Comparison of ENCODE assay signal across 30 mouse cellular contexts in genomic region chr3:79379255-79379836, GRCm38 (mm10). TPM values are rescaled to one million over a fixed set of nuclear protein-coding genes. Genes with fewer than 3 reads are reported as not detected.
DNase-seq lines count a peak whose midpoint lies in the region; ATAC-seq and TF ChIP-seq lines count a peak whose summit lies in the region.
"Had no signal": no experiment of that assay in that cellular context is flagged by ENCODE, and none has a peak within 500 bp of the region (broad histone marks: within the 10 kb centered on the region; RNA-seq: fewer than 3 reads in every experiment).

No protein-coding gene starts in this region.

- TF ChIP-seq EP300 in liver, postnatal 0 days (IDR thresholded peaks at IDR 0.05; ENCODE audit: low read depth), result no peak

- no peak for TF ChIP-seq CTCF in liver, postnatal 0 days (IDR thresholded peaks at IDR 0.05; ENCODE audit: low read depth)
- no peak for TF ChIP-seq CTCF in cerebellum, adult 2 months (IDR thresholded peaks at IDR 0.05; ENCODE audit: borderline replicate concordance, insufficient read depth, low read depth, low read length)

- H3K27ac ChIP-seq in liver, postnatal 0 days (ENCODE audit: low read depth), result peak overlapping the region; percentile 87
- H3K27ac ChIP-seq in liver, embryonic 12.5 days, result no peak overlapping the region
- H3K27ac ChIP-seq in cerebellum, adult 2 months (ENCODE audit: insufficient read depth, low read length), result no peak overlapping the region
- H3K27ac ChIP-seq: embryonic facial prominence, embryonic 13.5 days; forebrain, embryonic 10.5 days; gastrocnemius, adult 2 months; heart, embryonic 13.5 days; hindbrain, embryonic 10.5 days; hindbrain, embryonic 15.5 days; kidney, embryonic 15.5 days; liver, embryonic 13.5 days; stomach, embryonic 15.5 days had no signal

- H3K36me3 ChIP-seq in liver, postnatal 0 days (replicated peaks; ENCODE audit: insufficient read depth, low read length), result no peaks in the 10 kb centered on the region
- H3K36me3 ChIP-seq in liver, embryonic 12.5 days, result no peaks in the 10 kb centered on the region
- H3K36me3 ChIP-seq: embryonic facial prominence, embryonic 13.5 days; forebrain, embryonic 10.5 days; G1E; heart, embryonic 13.5 days; hindbrain, embryonic 10.5 days; hindbrain, embryonic 15.5 days; kidney, embryonic 15.5 days; liver, embryonic 13.5 days; stomach, embryonic 15.5 days had no signal

- WGBS in liver, postnatal 0 days (ENCODE audit: insufficient replicate concordance), result 64% methylated on average over 14 of the region's 14 CpGs
- WGBS in liver, embryonic 12.5 days (ENCODE audit: insufficient replicate concordance), result 69% methylated on average over 14 of the region's 14 CpGs
- WGBS in cerebellum, adult 2 months, result 49% methylated on average over 14 of the region's 14 CpGs

- no peak overlapping the region for H3K4me3 ChIP-seq in liver, postnatal 0 days (ENCODE audit: low read depth, low read length)
- no peak overlapping the region for H3K4me3 ChIP-seq in liver, embryonic 12.5 days
- H3K4me3 ChIP-seq in cerebellum, adult 2 months (replicated peaks; ENCODE audit: insufficient read depth, low read depth, low read length), result peak overlapping the region; percentile 32
- H3K4me3 ChIP-seq: embryonic facial prominence, embryonic 13.5 days; forebrain, embryonic 10.5 days; gastrocnemius, adult 2 months; heart, embryonic 13.5 days; hindbrain, embryonic 10.5 days; hindbrain, embryonic 15.5 days; kidney, embryonic 15.5 days; liver, embryonic 13.5 days; stomach, embryonic 15.5 days had no signal

- H3K4me1 ChIP-seq in liver, postnatal 0 days (ENCODE audit: insufficient read depth), result peaks cover 4% of the 10 kb centered on the region; the same call in 1 of the 2 replicates
- no peaks in the 10 kb centered on the region for H3K4me1 ChIP-seq in liver, embryonic 12.5 days
- H3K4me1 ChIP-seq in cerebellum, adult 2 months (ENCODE audit: control insufficient read depth, insufficient read depth, low read length), result peaks cover 6% of the 10 kb centered on the region
- H3K4me1 ChIP-seq: embryonic facial prominence, embryonic 13.5 days; heart, embryonic 13.5 days; hindbrain, embryonic 10.5 days; hindbrain, embryonic 15.5 days; liver, embryonic 13.5 days; stomach, embryonic 15.5 days had no signal

- DNase-seq in cerebellum, adult 11 months, result peak; percentile 3
- DNase-seq in cerebellum, postnatal 10 days, result no peak
- DNase-seq in liver, postnatal 0 days, result no peak
- DNase-seq in cerebellum, adult 2 months, result peak; percentile 25
- peak; percentile 8 to 14 for DNase-seq in cerebellum, postnatal 36 days
- DNase-seq in embryo, embryonic 10 days (ENCODE audit: low spot score), result no peak
- no peak for DNase-seq in right cerebral cortex, postnatal 10 days (ENCODE audit: low spot score in 2 of 2)
- DNase-seq: adrenal gland, adult 8-10 months; gastrocnemius, adult 2 months; gastrocnemius, postnatal 36 days; heart, postnatal 14 days; kidney, adult 18-20 months; kidney, postnatal 4 days; layer of hippocampus, postnatal 36 days; liver, embryonic 13.5 days; lung, embryonic 14.5 days; lung, postnatal 14 days had no signal

- H3K4me2 ChIP-seq in liver, postnatal 0 days (ENCODE audit: low read depth, low read length), result no peak overlapping the region
- no peak overlapping the region for H3K4me2 ChIP-seq in liver, embryonic 12.5 days
- H3K4me2 ChIP-seq: embryonic facial prominence, embryonic 13.5 days; heart, embryonic 13.5 days; hindbrain, embryonic 15.5 days; kidney, embryonic 15.5 days; liver, embryonic 13.5 days; lung, embryonic 14.5 days; stomach, embryonic 15.5 days had no signal

- TF ChIP-seq POLR2A in cerebellum, adult 2 months (IDR thresholded peaks at IDR 0.05; ENCODE audit: borderline replicate concordance, insufficient read depth, low read length), result no peak

- peak; percentile 55 for ATAC-seq in liver, postnatal 0 days
- ATAC-seq in liver, embryonic 12.5 days, result no peak
- ATAC-seq: forebrain, embryonic 16.5 days; midbrain, embryonic 16.5 days had no signal

- H3K27me3 ChIP-seq in liver, postnatal 0 days (ENCODE audit: insufficient read depth, low read length), result no peaks in the 10 kb centered on the region
- H3K27me3 ChIP-seq in liver, embryonic 12.5 days (replicated peaks), result no peaks in the 10 kb centered on the region
- no peaks in the 10 kb centered on the region for H3K27me3 ChIP-seq in cerebellum, adult 2 months (ENCODE audit: control insufficient read depth, insufficient read depth, low read length)
- H3K27me3 ChIP-seq: embryonic facial prominence, embryonic 13.5 days; heart, embryonic 13.5 days; hindbrain, embryonic 15.5 days; kidney, embryonic 15.5 days; liver, embryonic 13.5 days; stomach, embryonic 15.5 days had no signal

- no peaks in the 10 kb centered on the region for H3K9me3 ChIP-seq in liver, postnatal 0 days (ENCODE audit: low read length)
- H3K9me3 ChIP-seq in liver, embryonic 12.5 days (replicated peaks), result no peaks in the 10 kb centered on the region
- H3K9me3 ChIP-seq: embryonic facial prominence, embryonic 13.5 days; forebrain, embryonic 10.5 days; G1E; heart, embryonic 13.5 days; hindbrain, embryonic 10.5 days; hindbrain, embryonic 15.5 days; kidney, embryonic 15.5 days; liver, embryonic 13.5 days; stomach, embryonic 15.5 days had no signal

- 0 out of 2 replicates have a peak overlapping the region, but pooled peaks have one; percentile 26 for H3K9ac ChIP-seq in liver, postnatal 0 days (replicated peaks)
- no peak overlapping the region for H3K9ac ChIP-seq in liver, embryonic 12.5 days
- H3K9ac ChIP-seq: embryonic facial prominence, embryonic 13.5 days; heart, embryonic 13.5 days; hindbrain, embryonic 15.5 days; kidney, embryonic 15.5 days; liver, embryonic 13.5 days; lung, embryonic 14.5 days; stomach, embryonic 15.5 days had no signal

RNA-seq across cellular contexts. Expression of gene Gm17359, which starts 42.9 kb away (rescaled TPM):
- polyA plus RNA-seq in liver, postnatal 0 days (2015; fragmentation: Nextera tagmentation; extraction: Ambion mirVana), result 0.09 TPM in 2 replicates
- not detected in 2 replicates for polyA plus RNA-seq in liver, embryonic 12.5 days (2016; fragmentation: Nextera tagmentation; extraction: Ambion mirVana)
- polyA plus RNA-seq in cerebellum, adult 2 months (2012; rRNA removed), result not detected in 2 replicates
- polyA plus RNA-seq: embryonic facial prominence, embryonic 13.5 days; forebrain, embryonic 10.5 days; forebrain, embryonic 16.5 days; G1E; heart, embryonic 13.5 days; hindbrain, embryonic 10.5 days; hindbrain, embryonic 15.5 days; intestine, embryonic 14.5 days; kidney, embryonic 15.5 days; liver, embryonic 13.5 days; lung, embryonic 14.5 days; midbrain, embryonic 16.5 days; small intestine, adult 2 months; stomach, embryonic 15.5 days had no signal

Comparison
In these comparisons a context has a peak if more than half of its experiments do, and no peak if none do; other contexts are left out.
1. DNase-seq: peak in cerebellum, adult 11 months (single experiment), cerebellum, adult 2 months (2 of 2) and cerebellum, postnatal 36 days (2 of 2); none in cerebellum, postnatal 10 days (0 of 2), liver, postnatal 0 days (single experiment), embryo, embryonic 10 days (single experiment) and right cerebral cortex, postnatal 10 days (0 of 2).